Mouse (Mus musculus) left cerebral cortex, postnatal 25 days (tissue): ENCODE results near the gene Speg. TPM values are rescaled to one million over a fixed set of nuclear protein-coding genes. Genes with fewer than 3 reads are reported as not detected.

ENCODE experiments used
- DNase-seq, 2 experiments: peaks; one replicate each; pipeline ENCODE4 v3.0.0; 2022; ENCODE audit warnings: low spot score in 2 of 2, mixed read lengths in 1 of 2
- intact Hi-C: fragments of 180-260 bp; cut with DNase I; formaldehyde crosslinking; loops from one replicate; pipeline ENCODE4 v1.15.1; 2025
- total RNA-seq, 2 experiments: library from RNA; stranded (reverse); gene quantifications; 2 replicates each; pipeline ENCODE4 v1.2.3; 2021

Speg gene
- total RNA-seq, 2 experiments from 2014 or later, result 192 to 208 TPM

GRCm38 (mm10) chr1:75423780-75424390 lies 48.8 kb downstream of the Speg start:
- no peak for DNase-seq
- intact Hi-C loops, result no loop called here

- intact Hi-C loops, result no loop called here
- DNase-seq, result peak; percentile 45 to 55
Observed at GRCm38 (mm10) chr1:75425796-75426471, 50.8 kb downstream of the Speg start.

DNA sequence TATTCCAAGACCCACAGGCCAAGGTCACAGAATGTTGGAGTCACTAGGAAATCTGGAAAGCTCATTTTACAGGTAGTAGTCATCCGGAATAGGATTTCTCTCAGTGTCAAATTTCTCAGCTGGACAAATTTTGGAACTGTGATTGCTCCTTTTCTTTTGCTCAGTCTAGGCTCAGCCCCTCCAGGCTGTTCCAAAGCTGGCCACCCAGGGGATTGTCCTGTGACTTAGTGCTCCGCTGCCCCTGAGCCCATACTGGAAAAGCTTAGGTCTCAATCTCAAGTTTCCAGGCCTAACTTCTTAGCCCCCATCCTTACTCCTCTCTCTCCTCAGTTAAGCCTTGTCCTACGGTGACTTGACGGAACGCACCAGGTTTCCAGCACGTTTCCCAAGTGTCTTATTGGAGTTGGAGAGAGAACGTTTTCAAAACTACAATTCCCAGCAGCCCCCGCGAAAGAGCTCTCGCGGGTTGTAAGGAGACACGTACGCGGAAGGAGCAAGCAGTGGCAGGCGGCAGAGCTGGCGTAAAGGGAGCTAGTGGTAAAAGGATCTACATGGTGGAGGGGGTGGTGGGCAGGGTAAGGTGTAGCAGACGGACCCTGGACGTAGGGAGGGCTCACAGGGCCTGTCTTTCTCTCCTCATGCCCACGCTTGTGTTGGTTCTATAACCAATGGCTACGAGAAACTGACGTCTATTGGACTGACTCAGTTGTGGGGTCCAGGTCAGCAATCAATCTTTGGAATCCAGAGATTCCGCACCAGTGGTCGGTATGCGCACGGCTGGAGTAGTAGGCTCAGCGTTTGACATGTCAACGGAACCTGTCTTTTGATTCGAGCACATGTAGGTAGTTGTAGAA lies 60.6 kb downstream of the Speg start, which contains the start of gene Gmppa:
Gene Gmppa, plus strand, starts transcription at position 456 of the 854 bp plus-strand sequence.
- peak; percentile 78 to 91 for DNase-seq
- intact Hi-C loops, result loop anchor here (1.0 kb wide), 1 partner anchor 9 kb away; no protein-coding TSS in a partner anchor

DNA sequence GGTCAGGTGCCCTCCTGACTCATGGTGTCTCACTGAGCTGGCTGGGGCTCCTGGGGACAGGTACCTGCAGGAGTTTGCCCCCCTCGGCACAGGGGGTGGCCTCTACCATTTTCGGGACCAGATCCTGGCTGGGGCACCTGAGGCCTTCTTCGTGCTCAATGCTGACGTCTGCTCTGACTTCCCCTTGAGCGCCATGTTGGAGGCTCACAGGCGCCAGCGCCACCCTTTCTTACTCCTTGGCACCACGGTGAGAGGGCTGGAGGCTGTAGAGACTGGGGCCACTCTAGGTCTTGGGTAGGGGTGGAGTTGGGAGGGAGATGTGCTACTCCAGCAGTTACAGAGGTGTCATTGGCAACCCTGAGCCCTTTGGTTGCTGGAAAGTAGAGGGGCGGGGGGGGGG lies 63.7 kb downstream of the Speg start:
- no peak for DNase-seq
- intact Hi-C loops, result no loop called here

DNA sequence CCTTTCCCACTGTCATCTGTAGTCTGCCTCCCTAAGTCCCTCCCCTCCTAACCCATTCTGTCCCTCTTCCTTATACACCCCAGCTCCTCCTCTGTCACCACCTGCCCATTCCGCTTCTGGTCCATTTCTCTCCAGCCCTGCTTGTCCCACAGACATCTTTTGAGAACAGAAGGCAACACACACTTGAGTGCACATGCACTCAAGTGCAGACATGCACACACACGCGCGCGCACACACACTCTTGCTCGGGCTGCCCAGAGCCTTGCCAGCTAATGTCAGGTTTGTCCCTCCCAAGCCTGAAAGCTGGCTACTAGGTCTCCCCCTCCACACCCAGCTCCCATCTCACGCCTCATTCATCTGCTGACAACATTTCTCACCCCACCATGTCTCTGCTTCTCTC lies 65.6 kb downstream of the Speg start:
- no peak for DNase-seq
- intact Hi-C loops, result no loop called here

DNA sequence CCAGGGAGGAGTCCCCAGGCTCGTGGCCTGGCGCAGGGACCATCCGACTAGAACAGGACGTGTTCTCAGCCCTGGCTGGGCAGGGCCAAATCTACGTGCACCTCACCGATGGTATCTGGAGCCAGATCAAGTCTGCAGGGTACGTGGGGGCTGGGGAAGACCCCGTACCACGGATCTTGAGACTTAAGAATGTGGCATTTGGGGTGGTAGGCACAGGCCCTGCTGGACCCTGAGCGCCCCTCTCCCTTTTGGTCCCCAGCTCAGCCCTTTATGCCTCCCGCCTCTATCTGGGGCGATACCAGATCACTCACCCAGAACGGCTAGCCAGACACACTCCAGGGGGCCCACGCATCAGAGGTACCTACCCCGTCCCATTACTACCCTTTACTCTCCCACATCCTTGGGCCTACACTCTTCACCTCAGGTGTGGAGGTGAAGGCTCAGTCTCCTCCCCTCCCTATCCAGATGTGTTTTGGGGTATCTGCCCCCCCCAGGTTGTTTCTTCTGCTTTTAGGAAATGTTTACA lies 66.4 kb downstream of the Speg start:
- no peak for DNase-seq
- intact Hi-C loops, result no loop called here

- intact Hi-C loops, result no loop called here
- DNase-seq, result no peak
Observed at GRCm38 (mm10) chr1:75442171-75442570, 67.1 kb downstream of the Speg start.

DNA sequence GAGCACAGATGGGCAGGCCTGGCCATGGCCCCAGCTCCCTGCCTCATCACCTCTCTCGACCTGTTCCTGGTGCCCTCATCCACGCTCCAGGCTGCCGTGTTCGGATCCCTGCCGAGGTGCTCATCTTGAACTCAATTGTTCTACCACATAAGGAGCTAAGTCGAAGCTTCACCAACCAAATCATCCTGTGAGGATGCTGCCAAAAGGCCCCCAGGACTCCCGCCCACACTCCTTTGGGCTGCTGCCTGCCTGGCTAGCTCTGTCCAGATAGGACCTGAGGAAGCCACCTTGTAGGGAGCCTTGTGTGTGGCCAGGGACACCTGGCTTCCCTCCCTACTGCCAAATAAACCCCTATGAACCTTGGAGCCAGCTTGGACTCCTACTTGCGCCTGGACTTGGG lies 67.7 kb downstream of the Speg start:
- no peak for DNase-seq
- intact Hi-C loops, result no loop called here

DNA sequence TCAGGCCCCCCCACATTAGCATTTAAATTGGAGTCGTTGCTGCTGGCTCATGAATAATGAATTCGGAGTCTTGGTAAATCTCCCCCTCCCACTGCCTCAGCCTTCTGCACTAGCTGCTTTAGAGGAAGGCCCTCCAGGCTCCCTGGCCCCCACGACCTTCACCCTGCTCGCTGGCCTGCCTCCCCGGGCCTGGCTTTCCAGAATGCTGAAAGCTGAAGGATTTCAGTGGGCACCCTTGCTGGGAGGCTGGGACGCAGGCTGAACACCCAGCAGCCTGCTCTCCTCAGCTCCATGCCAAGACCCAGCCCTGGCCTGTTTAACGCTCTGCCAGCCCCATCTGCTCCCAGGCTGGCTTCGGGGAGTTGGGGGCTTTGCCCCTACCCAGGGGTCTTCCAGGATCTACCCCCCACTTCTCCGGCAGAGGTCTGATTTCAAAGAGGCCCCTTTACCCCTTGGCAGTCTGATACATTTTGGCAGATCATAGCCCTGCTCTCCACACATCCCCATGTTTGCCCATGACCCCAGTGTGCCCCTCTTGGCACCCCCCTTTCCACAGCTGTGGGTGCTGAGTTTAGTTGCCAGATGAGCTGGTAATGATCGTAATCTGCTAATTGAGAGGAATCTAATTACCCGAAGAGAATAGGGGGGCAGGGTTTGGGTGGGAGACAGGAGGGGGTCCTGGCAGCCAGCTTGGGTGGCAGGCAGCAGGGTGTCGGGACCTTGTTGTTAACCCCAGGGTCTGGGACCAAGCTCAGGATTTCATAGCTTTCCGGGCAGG lies 68.3 kb downstream of the Speg start:
- intact Hi-C loops, result loop anchor here (1.0 to 2.0 kb wide), 2 partner anchors 7 to 23 kb away; no protein-coding TSS in a partner anchor
- no peak for DNase-seq

DNA sequence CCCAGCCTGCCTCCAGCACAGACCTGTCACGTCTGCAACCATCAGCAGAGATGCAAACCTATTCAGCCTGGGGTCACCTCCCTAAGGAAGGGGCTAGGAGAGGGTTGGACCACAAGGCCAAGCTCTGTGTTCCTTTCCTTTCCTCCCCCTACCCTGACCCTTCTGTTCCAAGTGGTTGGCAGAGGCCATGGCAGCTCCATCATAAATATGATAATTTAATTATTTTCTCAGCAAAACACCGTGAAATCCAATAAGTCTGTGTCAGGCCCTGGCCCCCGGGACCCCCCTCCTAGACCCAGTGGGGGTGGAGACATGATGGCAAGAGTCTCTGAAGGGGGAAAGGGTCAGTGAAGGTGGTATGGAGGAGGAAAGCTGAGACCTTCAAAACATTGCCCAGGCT lies 69.1 kb downstream of the Speg start:
- intact Hi-C loops, result loop anchor here (1.0 to 2.0 kb wide), 2 partner anchors 8 to 23 kb away; no protein-coding TSS in a partner anchor
- DNase-seq, result no peak

DNA sequence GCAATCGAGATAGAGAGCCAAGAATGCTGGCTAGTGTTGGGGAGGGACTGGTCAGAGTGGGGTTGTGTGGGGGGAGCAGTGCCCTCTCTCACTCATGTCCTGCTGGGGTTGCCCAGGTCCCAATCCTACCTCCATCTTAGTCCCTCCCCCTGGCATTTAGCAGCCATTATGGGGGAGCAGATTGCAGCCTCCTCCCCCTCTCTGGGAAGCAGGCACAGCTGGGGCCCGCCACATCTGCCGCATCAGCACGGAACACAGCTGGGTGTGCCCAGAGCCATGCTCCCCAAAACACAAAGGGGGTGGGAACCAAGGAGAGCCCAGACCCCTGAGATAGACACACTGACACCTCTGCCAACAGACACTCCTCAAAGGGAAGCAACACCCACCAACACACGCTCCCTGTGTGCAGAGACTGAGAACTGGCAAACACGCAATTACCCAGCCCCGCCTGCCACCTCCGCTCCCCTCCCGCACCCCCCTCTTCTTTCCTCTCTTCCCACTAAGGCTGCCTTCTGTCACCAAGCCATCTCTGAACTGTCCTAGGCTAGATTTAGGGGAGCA lies 70.1 kb downstream of the Speg start:
- intact Hi-C loops, result loop anchor here (2.0 kb wide), 1 partner anchor 22 kb away; no protein-coding TSS in a partner anchor
- peak; percentile 52 to 81 for DNase-seq

DNA sequence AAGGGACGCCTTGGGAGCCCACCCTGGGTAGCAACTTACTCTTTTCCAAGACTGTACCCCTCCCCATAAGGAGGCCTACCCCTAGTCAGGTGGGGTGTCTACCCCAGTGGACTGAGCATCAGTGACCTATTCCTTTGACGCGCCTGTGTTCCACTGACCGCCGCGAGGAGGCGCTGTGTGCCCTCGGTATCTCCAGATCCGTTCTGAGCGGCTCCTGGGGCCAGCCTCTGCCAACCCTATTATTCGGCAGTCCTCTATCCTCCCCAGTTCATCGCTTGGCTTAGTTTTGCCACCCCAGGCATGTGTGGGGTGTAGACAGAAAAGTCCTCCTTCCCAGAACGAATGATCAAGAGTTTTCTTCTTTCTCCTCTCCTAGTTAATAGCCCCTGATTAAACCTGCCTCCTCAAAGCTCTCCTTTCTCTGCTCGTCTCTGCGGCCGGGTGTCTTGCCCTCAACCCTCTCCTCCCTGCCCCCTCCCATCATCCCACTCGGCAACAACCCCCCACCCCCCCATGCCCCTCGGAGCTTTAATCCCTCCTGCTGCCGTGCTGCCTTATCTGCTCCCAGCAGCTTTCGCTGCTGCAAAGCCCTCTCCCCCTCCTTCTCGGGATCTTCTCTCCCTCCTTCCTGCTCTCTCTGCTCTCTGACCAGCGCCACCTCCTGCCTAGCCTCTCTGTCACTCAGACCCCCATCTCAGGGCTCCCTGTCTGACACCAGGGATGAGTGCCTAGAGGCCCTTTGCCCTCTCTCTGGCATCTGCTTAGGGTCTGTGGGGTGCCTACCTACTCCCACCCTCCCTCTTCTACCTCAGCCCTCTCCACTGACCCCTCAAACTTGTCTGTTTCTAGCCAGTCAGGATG lies 70.9 kb downstream of the Speg start:
- intact Hi-C loops, result loop anchor here (2.0 kb wide), 1 partner anchor 21 kb away; no protein-coding TSS in a partner anchor
- peak; percentile 68 to 72 for DNase-seq

DNA sequence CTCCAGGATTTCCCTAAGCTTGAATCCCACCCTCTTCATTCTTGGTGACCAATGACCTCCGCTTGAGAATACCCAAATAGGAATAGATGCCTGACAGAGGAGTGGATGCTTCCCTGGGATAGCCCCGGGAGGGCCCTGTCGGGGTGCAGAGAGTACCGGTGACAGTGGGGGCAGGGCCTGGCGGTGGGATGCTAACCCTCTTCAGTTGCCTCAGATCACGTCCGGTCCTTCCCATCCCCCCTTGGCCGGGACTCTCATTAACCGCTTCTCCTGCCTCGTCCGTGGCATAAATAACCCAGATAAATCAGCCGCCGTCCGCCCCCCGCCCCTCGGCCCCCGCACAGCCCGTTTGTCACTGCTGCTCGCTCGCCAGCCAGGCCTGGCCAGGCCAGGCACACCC lies 71.6 kb downstream of the Speg start:
- no peak for DNase-seq
- intact Hi-C loops, result no loop called here

DNA sequence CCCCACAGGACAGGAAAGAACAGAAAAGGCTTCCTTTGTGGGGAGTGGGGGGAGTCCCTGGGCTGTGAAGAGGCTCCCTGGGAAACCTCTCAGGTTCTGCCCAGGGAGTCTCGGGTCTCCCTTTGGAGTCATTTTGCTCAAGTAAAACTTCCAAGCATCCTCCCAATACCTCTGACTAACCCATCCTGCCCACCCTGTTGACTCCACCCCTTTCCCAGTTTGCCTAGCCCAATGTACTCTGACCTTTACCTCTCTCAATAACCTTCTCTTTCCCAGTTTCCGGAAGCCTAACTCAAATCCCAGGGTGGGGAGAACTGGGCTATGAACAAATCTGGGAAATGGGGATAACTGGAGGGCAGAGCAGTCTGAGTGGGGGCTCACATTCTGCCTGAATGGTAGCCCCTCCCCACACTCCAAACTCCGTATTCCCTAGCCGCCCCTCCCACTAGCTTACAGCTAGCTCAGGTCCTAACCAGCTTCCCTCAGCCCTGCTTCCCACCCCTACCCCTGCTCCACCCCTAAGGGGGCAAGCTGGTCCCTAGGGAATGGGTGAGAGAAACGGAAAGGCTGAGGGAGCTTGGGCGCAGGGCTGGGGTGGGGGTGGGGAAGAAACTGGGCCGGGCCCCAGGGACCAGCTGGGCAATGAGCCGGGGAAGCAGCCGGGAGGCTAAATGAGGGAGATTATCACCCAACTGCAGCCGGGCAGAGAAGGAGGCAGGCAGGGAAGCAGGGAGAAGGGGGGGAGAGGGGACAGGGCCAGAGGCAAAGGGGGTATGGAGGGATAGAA lies 72.4 kb downstream of the Speg start:
- peak in 1 of 2 experiments; percentile 37 for DNase-seq
- intact Hi-C loops, result no loop called here

GRCm38 (mm10) chr1:75448052-75448431 lies 72.9 kb downstream of the Speg start:
- intact Hi-C loops, result no loop called here
- no peak for DNase-seq

DNA sequence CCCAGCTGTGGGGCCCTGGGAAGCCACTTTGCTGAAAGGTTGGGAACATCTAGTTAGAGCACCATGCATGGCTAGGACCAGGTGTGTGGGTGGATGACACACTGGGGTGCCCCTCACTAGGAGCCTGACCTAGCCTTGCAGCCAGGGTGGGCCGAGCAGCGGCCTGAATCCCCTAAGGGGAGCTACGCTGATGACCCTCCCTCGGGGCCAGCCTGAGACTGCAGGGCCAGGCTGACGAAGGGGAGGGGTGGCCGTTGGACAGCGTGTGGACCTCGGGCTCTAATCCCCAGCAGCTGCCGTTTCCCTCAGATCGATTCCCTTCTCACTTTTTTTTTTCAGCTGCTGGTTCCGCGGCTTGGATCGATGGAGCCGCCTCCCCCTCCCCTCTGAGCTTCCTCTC lies 73.8 kb downstream of the Speg start:
- DNase-seq, result no peak
- intact Hi-C loops, result no loop called here

GRCm38 (mm10) chr1:75449377-75450135 lies 74.5 kb downstream of the Speg start:
- intact Hi-C loops, result no loop called here
- DNase-seq, result no peak
